Mouse (Mus musculus): ENCODE results near the gene Olfr10. TPM values are rescaled to one million over a fixed set of nuclear protein-coding genes. Genes with fewer than 3 reads are reported as not detected.
"Not testable (repeated sequence)": the region's sequence is repeated elsewhere in the genome, so short reads cannot be mapped to it uniquely, and the experiment has no call there.

Gene Olfr10
- total RNA-seq (2017): not detected in 2 replicates

DNA sequence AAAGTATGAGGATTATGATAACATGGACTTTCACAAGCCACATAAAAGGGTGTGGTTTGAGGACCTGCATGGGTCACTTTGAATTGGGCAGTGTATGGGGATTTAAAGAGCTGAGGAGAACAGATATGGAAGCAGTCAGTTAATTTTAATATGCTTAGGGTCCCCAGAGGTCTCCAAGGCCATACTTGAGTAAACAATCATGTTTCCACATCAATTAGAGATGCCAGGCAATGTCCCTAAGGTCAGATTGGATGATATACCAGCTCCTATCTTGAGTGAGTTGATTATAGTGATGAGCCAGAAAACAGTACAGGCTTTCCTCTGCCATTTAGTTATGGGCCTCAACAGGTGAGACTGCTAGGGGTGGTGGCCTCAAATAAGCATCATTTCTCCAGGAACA lies at the start of gene Olfr10:
Gene Olfr10, plus strand, starts transcription at position 301 of the 400 bp plus-strand sequence.
- no peak for ATAC-seq (ENCODE audit: extremely low read depth, insufficient number of reproducible peaks, low FRiP score, poor library complexity, severe bottlenecking)

DNA sequence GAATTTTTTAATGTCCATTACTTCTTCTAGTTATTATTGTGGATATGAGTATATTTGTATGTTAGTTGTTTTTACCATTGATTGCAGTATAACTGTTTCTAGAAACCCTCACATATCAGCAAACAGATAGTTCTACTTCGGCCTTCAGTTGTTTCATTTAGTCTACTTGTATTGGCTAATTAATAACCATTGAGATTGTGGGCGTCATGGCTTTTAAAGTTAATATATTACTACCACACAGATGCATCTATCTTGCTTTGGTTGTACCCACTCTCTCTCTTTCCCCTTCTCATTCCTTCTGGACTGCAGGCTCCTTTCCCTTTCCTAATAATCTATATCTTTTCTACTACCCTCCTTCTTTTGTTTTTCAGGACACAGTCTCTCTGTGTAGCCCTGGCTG lies 45.2 kb upstream of the Olfr10 start:
- ATAC-seq (ENCODE audit: extremely low read depth, insufficient number of reproducible peaks, low FRiP score, poor library complexity, severe bottlenecking): no peak

DNA sequence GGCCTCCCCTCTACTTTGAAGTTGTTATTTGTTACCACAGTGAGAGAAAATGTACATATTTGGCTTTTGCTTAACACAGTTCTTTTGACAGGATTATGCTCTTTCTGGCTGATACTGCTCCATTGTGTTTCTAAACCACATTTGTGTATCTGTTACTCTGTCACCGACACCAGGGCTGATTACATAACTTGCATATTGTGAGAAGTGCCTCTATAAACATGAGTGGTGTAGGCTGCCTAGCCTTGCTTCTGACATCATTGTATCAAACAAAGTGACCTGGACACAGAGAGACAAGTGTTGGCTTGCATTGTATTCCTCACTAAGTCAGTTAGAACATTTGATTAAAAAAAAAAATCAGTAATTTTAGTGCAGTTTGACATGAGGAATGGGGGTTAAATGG lies 44.7 kb upstream of the Olfr10 start:
- no peak for ATAC-seq (ENCODE audit: extremely low read depth, insufficient number of reproducible peaks, low FRiP score, poor library complexity, severe bottlenecking)

DNA sequence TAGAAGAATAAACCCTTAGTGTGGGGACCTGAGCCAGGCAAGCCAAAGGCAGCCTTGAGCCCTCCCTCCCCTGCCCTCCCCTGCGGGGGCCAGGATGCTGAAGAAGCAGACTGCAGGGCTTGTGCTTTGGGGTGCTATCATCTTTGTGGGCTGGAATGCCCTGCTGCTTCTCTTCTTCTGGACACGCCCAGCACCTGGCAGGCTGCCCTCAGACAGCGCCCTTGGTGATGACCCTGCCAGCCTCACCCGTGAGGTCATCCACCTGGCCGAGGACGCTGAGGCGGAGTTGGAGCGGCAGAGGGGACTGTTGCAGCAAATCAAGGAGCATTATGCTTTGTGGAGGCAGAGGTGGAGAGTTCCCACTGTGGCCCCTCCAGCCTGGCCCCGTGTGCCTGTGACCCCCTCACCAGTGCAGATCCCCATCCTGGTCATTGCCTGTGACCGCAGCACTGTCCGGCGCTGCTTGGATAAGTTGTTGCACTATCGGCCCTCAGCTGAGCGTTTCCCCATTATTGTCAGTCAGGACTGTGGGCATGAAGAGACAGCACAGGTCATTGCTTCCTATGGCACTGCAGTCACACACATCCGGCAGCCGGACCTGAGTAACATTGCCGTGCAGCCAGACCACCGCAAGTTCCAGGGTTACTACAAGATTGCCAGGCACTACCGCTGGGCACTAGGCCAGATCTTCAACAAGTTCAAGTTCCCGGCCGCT lies 43.8 kb upstream of the Olfr10 start:
- peak; percentile 17; the same call in 1 of the 2 replicates for ATAC-seq (ENCODE audit: extremely low read depth, insufficient number of reproducible peaks, low FRiP score, poor library complexity, severe bottlenecking)

DNA sequence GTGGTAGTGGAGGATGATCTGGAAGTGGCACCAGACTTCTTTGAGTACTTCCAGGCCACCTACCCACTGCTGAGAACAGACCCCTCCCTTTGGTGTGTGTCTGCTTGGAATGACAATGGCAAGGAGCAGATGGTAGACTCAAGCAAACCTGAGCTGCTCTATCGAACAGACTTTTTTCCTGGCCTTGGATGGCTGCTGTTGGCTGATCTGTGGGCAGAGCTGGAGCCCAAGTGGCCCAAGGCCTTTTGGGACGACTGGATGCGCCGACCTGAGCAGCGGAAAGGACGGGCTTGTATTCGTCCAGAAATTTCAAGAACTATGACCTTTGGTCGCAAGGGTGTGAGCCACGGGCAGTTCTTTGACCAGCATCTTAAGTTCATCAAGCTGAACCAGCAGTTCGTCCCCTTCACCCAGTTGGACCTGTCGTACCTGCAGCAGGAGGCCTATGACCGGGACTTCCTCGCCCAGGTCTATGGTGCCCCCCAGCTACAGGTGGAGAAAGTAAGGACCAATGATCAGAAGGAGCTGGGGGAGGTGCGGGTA lies 43.2 kb upstream of the Olfr10 start:
- ATAC-seq (ENCODE audit: extremely low read depth, insufficient number of reproducible peaks, low FRiP score, poor library complexity, severe bottlenecking): no peak

DNA sequence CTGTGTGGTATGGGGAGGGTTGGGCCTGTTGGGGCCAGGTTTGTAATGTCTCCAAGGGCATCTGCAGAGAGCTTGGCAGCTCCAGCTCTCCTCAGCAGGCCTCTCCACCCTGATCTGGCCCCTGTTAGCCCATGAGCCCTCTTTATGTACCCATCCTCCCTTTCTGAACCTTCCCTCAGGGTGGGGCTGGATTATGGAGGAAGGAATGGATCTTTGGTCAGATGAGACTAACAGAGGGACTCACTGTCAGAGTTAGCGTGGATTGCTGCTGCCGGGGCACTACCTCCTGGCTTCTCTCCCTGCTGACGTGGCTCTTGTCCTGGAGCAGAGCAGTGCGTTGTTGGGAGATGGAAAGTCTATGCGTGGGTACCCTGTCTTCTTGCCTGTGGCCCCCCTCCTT lies 42.3 kb upstream of the Olfr10 start:
- no peak for ATAC-seq (ENCODE audit: extremely low read depth, insufficient number of reproducible peaks, low FRiP score, poor library complexity, severe bottlenecking)

DNA sequence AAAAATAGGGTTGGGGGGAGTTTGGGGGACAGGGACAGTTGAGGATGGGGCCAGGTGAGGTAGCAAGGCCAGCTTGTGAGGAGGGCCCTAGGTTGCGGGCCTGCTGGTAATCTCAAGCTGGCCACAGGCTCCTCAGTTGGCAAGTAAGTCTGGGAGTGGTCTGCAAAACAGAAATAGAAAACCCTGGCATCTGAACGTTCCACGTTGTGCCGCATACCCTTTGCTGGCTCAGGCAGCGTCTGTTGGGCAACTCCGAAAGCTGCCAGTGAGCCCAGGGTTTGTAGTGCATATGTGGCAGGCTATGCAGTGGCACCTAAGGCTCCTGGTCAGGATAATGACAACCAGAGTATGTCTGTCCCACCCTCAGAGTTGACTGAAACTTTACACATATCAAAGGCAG lies 41.4 kb upstream of the Olfr10 start:
- ATAC-seq (ENCODE audit: extremely low read depth, insufficient number of reproducible peaks, low FRiP score, poor library complexity, severe bottlenecking): no peak

DNA sequence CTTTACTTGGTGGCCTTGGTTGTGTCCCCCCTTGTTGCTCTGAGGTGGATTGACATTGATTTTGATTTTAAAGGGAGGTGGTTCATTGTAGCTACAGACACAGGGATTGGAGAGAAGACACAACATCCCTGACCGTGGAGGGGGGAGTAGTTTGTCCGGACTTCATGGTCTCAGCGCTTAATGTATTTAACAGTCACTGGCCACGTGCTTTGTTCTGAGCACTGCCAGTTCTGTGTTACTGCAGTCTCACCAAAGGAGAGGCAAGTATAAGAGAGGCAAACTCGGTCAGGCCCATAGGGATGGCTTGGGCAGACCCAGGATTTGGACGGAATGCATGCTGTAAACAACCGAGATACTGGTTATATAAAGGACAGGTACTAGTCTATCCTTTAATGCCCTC lies 40.5 kb upstream of the Olfr10 start:
- no peak for ATAC-seq (ENCODE audit: extremely low read depth, insufficient number of reproducible peaks, low FRiP score, poor library complexity, severe bottlenecking)

DNA sequence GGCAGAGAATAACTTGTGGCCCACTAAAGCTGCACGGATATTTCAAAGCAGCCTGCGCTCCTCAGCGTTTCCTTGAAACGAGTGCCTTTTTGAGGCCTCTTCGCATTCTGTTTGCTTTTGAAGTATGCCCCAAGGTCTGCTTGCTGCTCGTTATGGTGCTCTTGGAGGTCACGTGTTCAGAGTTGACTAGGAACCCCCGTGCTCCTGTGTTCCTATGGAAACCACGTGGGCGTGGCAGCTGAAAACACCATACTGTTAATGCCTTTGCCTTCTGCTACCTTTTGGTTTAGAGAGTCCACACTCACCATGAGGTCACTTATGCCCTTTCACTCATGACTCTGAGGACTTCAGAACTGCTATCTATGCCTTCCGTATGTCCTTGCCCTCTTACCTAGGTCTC lies 39.9 kb upstream of the Olfr10 start:
- ATAC-seq (ENCODE audit: extremely low read depth, insufficient number of reproducible peaks, low FRiP score, poor library complexity, severe bottlenecking): no peak

DNA sequence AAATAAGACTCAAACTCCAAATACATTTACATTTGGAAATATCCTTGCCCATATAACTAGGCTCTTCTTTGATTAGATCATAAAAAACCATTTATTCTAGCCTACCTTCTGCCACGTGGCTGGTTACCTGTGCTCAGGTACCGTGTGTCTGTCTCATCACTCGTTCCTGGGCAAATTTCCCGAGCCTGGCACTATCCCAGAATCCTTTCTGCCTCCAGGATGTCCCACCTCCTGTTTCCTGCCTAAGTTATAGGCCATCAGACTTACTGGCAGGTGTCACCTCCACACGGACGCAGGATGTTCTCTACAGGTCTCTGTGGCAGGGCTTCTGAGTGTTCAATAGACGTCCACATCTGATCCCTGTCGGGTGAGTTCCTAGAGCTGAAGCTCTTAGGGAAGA lies 39.4 kb upstream of the Olfr10 start:
- ATAC-seq (ENCODE audit: extremely low read depth, insufficient number of reproducible peaks, low FRiP score, poor library complexity, severe bottlenecking): no peak

DNA sequence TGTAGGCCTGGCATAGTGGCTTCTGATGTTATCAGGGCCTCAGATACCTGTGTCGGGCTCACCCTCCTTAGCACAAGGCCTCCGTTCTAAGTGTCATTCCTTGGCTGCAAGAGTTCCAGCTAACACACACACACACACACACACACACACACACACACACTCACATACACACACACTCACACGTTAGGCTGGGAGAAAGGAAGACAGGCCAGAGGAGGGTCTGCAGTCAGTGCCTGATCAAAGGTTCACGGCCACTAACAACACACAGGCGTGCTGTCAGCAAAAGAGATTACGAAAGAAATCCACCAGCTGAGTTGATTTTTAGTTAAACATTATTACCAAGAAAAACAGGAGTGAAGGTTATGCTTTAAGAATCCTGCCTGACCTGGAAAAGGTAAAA lies 37.9 kb upstream of the Olfr10 start:
- ATAC-seq (ENCODE audit: extremely low read depth, insufficient number of reproducible peaks, low FRiP score, poor library complexity, severe bottlenecking): no peak

DNA sequence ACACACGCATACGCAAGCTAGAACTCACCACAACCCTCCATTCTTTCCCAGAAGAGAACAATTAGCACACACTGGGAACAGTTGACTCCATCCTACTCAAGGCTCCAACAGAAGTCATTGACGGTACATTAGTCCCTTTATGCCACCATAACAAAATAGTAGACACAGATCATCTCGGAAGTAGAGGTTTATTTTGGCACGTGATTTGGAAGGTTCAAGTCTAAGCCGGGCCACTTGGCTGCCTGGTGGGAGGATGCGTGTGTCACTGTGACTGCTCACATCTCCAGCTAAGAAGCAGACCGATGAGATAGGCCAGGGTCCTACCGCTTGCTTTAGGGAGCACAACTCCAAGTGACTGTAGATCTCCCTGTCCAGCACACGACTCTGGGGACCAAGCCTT lies 37.2 kb upstream of the Olfr10 start:
- ATAC-seq (ENCODE audit: extremely low read depth, insufficient number of reproducible peaks, low FRiP score, poor library complexity, severe bottlenecking): no peak

DNA sequence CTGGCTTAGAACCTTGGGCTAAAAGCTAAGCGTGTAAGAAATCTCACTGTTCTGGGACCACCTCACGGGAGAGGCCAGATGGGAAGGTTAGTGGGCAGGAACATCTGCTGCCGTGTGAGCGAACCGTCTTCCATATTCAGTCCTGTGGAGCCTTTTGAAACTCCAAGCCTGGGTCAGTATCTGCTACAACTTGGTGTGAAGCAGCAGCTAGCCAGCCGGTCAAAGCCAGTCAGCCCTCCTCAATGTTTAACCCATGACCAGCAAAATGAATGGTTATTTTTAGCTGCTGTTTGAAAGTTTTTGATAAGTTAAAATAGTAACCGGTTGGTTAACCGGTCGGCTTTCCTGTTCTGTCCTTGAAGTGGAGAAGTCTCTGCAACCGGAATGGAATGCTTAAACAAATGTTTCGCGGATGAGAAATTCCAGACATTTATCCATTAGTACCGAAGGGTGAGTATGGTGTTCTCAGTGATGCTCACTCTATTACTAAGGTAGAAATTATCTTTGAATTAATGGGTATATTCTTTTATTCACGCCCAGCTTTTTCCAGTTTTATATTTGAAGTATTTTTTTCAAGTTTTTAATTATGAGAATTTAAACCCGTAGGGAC lies 36.5 kb upstream of the Olfr10 start:
- ATAC-seq (ENCODE audit: extremely low read depth, insufficient number of reproducible peaks, low FRiP score, poor library complexity, severe bottlenecking): no peak

DNA sequence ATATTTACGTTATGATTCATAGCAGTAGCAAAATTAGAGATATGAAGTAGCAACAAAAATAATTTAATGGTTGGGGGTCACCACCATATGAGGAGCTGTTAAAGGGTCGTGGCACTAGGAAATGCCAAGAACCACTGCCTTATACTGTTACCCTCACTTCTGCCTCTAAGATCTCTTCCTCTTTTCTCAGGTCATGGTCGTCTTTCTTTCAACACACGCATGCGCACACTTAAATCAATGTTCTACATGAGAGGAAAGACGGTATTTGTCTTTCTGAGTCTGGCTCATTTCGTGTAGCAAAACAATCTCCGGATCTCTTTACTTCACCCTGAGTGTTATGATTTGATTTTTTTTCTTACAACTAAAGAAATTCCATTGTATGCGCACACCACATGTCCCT lies 34.8 kb upstream of the Olfr10 start:
- ATAC-seq (ENCODE audit: extremely low read depth, insufficient number of reproducible peaks, low FRiP score, poor library complexity, severe bottlenecking): no peak

DNA sequence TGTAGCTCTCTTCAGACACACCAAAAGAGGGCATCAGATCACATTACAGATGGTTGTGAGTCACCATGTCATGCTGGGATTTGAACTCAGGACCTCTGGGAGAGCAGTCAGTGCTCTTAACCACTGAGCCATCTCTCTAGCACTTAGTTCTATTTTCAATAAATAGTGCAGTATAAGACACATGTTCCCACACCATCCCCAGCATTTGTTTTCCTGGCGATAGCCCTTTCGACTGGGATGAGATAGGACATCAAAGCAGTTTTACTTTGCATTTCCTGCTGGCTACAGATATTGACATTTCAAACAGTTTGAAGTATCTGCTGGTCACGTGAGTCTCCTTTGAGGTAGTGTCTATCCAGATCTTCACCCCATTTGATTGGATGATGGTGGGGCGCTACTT lies 34.2 kb upstream of the Olfr10 start:
- no peak for ATAC-seq (ENCODE audit: extremely low read depth, insufficient number of reproducible peaks, low FRiP score, poor library complexity, severe bottlenecking)

DNA sequence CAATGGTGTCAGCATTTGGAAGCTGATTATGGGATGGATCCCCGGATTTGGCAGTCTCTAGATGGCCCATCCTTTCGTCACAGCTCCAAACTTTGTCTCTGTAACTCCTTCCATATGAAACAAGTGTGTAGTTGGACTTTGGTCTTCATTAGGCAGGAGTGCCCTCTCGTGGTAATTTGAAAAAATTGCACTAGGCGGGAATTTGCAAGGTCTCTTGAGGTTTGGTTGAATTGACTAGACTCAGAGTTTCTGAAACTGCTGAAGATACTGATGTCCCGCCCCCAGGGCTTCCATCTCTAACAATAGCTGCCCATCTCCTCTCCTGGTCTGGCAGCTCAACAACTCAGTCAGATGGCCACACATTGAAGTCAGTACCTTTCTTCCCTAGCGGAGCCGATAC lies 33.2 kb upstream of the Olfr10 start:
- ATAC-seq (ENCODE audit: extremely low read depth, insufficient number of reproducible peaks, low FRiP score, poor library complexity, severe bottlenecking): peak; percentile 74

DNA sequence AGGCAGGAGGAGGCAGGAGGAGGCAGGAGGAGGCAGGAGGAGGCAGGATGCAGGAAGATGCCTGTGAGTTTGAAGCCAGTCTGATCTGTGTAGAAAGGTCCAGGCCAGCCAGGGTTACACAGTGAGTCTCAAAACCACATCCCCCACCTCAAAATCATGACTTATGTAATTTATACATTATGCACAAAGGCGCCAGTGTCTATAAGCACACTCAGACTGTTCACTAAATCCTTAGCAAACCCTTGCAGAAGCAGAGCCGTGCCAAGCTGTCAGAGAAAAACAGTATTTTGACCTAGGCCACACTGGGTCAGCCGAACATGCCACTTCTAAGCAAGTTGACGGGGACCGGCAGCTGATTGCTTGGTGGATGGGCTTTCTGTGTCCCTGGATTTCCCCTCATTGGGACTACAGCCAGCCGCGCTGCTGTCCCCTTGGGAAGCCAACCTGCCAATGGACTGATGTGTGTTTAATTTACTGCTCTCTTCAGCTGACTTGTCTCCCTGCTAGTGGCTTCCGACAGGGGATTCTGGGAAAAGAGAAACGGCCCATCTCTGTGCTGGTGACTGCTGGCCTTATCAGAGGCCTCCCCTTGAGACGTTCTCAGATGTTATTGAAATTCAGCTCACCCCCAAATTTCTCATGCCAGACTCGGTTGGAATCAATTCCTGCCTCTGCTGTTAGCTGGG lies 30.6 kb upstream of the Olfr10 start:
- no peak for ATAC-seq (ENCODE audit: extremely low read depth, insufficient number of reproducible peaks, low FRiP score, poor library complexity, severe bottlenecking)

DNA sequence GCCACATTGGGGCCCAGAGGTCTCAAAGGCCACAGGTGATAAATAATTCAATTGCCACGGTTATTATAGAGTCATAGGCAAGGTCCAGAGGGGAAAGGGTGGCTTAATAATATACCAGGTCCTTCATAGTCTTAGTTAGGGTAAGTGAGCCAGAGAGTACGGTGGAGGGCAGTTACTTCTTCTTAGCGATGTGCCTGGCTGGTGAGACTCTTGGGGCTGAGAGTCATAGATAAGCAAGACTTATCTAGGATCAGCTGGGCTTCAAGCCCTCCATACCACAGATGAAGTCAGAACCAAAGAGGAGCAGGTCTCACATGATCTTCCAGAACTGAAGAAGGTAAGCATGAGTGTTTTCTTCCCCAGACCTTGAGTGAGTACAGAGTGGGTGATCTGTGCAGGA lies 26.3 kb upstream of the Olfr10 start, which contains the start of gene Olfr1393:
Gene Olfr1393, plus strand, starts transcription at position 83 of the 400 bp plus-strand sequence.
- no peak for ATAC-seq (ENCODE audit: extremely low read depth, insufficient number of reproducible peaks, low FRiP score, poor library complexity, severe bottlenecking)

DNA sequence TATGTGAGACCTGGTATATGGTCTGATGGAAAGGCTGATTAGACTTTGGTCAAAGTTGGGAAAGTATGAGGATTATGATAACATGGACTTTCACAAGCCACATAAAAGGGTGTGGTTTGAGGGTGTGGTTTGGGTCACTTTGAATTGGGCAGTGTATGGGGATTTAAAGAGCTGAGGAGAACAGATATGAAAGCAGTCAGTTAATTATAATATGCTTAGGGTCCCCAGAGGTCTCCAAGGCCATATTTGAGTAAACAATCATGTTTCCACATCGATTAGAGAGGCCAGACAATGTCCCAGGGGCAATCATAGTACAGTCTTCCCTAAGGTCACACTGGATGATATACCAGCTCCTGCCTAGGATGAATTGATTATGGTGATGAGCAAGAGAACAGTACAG lies 19.6 kb upstream of the Olfr10 start, which contains the start of gene Olfr1392:
Gene Olfr1392, plus strand, starts transcription at position 301 of the 400 bp plus-strand sequence.
- not testable (repeated sequence) for ATAC-seq (ENCODE audit: extremely low read depth, insufficient number of reproducible peaks, low FRiP score, poor library complexity, severe bottlenecking)

DNA sequence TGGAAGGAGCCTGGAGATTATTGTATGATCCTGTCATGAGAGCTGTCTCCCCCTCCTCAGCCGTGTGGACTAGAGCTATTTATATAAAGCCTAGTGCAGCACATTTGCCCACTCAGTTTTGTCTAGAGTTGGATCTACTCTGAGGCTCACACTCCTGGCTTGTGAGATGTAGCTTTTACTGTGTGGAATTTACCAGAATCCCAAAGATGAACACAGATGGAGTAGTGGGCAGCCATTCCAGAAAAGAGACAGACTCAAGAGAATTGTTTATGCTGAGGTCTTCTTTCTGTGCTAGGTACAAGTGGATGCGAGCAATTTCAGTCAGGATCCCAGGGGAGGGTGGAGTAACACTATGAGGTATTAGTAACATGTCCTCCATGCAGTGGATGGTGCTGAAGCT lies 17.3 kb upstream of the Olfr10 start:
- ATAC-seq (ENCODE audit: extremely low read depth, insufficient number of reproducible peaks, low FRiP score, poor library complexity, severe bottlenecking): no peak

Data from neutrophil, adult 5-6 weeks (primary cell).